Mouse (Mus musculus): ENCODE measurements around the gene Snph.

The Snph gene

DNA sequence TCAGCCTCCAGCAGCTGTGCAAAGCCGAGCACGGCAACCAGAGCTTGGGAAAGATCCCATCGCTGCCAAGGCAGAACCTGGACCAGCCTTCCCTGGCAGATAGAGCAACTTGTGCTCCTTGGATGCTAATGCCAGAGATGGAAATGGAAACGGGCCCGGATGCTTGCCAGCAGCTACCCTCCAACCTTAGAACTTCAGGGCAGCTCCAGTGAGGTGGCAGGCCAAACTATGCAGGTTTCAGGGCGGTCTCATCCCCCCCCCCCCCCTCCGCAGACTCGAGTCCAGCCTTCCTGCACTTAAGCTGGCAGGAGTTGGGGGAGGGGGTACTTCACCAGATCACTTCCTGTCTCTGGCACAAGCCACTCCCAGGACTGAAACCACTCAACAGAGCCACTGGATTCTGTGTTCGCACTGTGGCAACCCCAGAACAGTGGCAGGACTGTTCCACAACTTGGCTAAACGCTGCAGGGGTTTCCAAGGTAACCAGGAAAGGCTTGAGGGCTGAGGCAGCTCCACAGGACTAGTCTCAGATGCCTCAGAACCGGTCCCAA is 26.9 kb downstream of the Snph start:
- no peak for ATAC-seq (ENCODE audit: insufficient number of reproducible peaks, low FRiP score, low TSS enrichment)

DNA sequence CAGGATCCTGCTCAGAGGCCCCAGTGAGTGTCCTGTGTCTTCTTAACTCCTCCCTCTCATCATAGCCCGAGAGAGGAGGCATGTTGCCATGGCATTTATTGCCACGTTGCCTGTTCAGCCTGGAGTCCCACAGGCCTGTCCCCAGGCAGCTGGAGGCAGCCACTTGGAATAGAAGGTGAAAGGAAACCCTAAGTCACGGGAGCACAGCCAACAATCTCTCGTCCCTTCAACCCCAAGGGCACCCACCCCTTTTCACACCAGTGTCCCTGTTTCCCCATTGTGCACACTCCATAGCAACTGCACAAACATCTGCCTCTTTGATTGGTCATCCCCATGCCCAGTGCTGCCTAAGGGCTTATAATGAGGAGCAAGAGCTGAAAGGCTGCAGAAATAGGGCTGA is 28.8 kb downstream of the Snph start:
- ATAC-seq (ENCODE audit: insufficient number of reproducible peaks, low FRiP score, low TSS enrichment) = no peak

DNA sequence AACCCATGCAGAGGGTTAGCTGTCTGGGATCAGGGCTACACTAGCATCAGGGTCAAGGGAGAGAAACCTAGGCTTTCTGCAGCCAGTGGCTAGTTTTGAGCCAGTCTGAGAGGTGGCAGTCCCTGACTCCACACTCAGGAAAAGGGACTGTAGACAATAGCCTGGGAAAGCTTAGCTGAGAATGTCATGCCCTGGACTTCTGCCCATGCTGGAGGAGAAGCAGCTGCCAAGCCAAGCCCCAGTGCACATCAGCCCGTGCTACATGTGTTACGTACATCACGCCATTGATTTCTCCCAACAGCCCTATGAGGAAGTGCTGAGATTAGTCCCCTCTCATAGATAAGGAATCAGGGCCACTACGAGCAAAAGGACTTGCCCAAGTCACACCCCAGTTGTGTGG is 30.3 kb downstream of the Snph start:
- ATAC-seq (ENCODE audit: insufficient number of reproducible peaks, low FRiP score, low TSS enrichment) = no peak

DNA sequence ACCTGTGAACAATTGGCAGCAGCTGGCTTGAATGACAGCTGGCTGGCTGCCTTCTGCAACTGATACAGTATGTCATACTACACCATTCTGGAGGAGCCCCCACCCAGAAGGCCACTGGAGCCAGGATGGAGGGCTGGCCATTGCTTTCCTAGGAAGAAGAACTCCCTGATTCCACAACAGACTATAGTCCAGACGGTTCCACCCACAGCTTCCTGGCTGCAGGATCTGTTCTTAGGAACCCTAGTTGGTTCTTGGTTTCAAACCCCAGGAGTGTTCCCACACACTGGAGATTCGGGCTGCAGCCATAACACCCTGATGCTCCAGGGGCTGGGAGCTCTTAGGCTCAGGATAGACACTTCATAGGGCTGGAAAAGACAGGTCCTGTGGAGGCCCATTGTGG is 34.3 kb downstream of the Snph start:
- ATAC-seq (ENCODE audit: insufficient number of reproducible peaks, low FRiP score, low TSS enrichment) = no peak

DNA sequence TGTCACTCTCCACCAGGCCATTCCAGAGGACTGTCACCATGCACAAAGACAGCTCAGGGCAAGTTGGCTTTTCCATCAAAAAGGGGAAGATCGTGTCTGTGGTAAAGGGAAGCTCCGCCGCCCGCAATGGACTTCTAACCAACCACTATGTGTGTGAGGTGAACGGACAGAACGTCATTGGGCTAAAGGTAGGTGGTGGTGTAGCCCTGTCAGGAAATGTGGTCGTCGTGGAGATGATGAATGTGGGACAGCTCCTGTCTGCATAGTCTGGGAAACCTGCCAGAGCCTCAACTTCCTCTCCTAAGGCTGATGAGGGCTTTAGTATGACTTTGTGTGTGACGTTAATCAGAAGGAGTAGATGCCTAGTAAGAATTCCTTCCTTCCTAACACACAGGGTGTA is 45.1 kb downstream of the Snph start:
- no peak for ATAC-seq (ENCODE audit: insufficient number of reproducible peaks, low FRiP score, low TSS enrichment)

DNA sequence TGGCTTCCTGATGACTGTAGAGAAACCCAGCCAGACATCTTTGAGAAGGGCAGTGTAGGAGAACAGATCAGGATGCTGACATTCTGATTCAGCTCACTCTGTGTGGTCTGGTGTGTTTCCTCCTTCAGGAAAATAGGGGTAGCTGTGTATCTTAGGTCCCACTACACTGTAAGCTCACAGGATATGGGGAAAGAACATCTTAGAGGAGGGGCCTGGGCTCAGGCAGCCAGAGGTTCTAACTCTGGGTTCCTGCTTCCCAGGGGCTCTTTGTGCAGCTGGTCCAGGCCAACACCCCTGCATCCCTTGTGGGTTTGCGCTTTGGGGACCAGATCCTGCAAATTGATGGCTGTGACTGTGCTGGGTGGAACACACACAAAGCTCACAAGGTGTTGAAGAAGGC is 45.6 kb downstream of the Snph start:
- ATAC-seq (ENCODE audit: insufficient number of reproducible peaks, low FRiP score, low TSS enrichment) = no peak

DNA sequence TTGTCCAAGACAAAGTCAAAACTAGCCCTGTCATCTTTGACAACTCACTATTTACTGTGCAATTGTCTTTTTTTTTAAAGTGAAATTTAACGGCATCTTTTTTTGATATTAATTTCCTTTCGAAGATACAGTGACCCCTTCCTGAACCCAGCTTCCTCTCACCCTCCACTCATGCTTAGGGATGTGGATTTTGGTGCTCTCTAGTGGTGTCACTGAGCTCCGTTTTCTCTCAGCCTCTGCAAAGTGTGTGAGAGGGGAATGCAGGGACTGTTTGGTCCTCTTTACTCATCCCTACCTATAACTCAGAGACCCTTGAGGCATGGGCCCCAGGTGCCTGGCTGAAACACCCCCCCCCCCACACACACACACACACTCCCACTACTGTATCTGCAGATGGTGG is 46.5 kb downstream of the Snph start:
- ATAC-seq (ENCODE audit: insufficient number of reproducible peaks, low FRiP score, low TSS enrichment) = no peak

DNA sequence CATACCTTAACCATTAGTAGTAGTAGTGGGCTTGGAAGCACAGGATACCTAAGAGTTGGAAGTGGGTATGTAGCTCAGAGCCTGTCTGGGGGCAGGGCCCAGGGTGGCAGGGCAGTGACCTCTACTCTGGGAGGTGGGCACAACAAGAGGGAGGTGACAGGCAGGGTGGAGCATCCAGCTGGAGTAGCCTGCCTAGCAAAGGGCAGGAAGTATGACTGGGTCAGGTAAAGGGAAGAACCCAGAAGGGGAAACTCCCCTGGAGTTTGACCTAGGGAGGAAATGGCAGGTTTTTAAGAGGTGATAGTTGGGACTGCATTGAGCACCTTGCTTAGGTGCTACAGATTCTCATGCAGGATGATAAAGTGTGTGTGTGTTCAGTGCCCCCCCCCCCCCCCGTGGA is 51.4 kb downstream of the Snph start:
- ATAC-seq (ENCODE audit: insufficient number of reproducible peaks, low FRiP score, low TSS enrichment) = no peak

DNA sequence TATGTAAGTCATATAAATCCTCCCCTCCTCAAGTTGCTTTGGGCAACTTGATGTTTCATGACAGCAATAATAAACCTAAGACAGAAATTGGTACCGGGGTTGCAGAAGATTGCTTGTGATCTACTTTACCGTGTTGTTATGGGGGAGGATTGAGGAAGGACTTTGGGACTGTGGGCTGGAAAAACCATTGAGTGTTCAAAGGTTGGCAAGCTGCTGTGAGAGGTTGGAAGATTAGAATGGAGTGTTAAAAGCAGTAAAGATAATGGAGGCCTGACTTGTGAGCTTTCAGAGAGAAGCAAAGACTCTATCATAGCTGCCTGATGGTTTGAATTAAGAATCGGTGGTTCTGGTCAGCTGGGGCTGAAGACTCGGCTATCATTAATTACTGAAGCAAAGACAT is 53.2 kb downstream of the Snph start:
- no peak for ATAC-seq (ENCODE audit: insufficient number of reproducible peaks, low FRiP score, low TSS enrichment)

DNA sequence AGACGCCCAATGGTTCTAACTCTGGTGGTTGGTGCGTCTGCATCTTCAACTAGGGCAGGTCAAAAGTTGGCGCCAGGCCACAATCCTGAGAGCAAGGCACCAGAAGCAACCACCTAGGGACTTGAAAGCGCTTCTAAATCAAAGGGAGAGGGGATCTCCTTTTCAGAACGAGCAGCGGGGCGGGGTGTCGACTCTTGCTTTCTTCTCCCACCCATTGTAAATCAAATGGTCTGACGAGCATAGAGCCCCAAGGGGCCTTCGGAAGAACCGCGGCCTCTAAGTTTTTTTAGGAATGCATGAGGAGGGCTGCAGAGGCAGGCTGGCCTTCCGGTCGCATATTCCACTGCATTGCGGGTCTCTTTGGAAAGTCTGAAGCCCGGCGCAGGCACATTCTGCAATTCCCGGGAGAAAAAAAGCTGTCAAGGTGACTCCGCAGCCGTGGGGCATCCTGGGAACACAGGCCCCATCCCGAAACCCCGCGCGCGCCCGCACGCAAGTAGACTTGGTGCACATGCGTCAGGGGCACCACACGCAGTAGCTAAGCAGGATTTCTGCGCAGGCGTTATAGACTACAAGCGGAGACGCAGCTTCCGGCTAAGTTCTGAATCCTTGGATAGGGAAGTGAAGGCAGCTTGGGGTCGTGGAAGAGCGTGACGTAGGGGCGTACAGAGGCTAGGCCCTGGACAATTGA is 56.5 kb downstream of the Snph start:
- peak; percentile 97 for ATAC-seq (ENCODE audit: insufficient number of reproducible peaks, low FRiP score, low TSS enrichment)

DNA sequence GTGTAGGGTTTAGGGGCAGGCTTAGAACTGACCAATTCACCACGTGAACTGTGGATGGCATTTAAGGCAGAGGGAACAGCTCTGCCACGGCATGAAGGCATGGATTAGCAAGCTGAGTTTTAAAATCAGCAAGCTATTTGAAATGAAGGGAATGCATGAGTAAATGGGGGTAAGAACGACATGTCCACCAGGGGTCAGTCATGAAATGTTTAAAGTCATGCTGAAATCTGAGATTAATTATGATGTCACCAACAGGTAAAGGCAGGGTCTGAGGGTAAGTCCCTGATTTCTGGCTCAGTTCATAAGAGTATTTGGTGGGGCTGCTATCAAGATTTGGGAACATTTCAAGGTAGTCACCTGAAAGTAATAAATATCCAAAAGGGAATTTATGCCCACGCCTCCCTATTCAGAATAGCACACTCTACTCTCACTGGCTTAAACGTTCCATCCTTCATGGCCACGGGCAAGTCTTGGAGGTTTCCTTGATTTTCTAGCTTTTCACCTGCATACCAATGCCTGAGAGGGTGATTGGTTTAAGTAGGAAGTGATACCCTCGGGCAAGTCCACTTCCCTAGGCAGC is 57.2 kb downstream of the Snph start:
- ATAC-seq (ENCODE audit: insufficient number of reproducible peaks, low FRiP score, low TSS enrichment) = 0 out of 2 replicates have a peak, but pooled peaks have one; percentile 6

DNA sequence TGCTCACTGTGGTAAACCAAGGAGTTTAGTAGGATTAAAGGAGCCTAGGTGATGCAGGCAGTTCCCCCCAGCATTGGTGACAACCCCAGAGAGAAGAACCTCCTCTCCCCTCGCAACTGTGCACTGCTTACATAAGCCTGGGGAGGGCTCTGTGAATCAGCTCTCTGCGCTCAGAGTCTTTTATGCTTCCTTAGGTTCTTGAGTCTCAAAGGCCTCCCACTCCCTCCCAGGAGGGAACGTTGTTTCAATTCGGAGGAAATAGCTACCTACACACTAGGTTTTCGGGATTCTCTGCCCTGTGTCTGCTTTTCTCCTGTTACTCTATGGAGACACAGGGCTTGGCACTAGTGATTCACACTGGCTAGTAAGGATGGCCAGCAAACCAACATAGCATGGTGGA is 57.8 kb downstream of the Snph start:
- no peak for ATAC-seq (ENCODE audit: insufficient number of reproducible peaks, low FRiP score, low TSS enrichment)

DNA sequence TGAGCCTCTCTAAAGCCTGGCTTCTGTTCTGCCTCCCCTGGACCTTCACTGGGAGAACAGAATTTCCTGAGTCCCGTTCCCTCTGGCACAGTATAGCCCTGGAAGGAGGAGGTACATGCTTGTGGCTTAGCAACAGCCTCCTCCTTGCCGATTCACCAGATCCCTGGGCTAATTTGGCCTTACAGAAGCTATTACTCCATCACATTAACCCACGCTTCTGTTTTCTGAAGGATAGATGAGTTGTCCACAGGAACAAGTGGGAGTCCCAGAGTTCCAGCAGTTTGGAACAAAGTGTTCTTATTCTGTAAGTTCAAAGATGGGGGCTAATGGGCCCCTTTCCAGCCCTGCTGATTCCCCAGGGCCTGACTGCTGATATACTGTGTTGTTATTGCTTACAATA is 58.7 kb downstream of the Snph start:
- no peak for ATAC-seq (ENCODE audit: insufficient number of reproducible peaks, low FRiP score, low TSS enrichment)

DNA sequence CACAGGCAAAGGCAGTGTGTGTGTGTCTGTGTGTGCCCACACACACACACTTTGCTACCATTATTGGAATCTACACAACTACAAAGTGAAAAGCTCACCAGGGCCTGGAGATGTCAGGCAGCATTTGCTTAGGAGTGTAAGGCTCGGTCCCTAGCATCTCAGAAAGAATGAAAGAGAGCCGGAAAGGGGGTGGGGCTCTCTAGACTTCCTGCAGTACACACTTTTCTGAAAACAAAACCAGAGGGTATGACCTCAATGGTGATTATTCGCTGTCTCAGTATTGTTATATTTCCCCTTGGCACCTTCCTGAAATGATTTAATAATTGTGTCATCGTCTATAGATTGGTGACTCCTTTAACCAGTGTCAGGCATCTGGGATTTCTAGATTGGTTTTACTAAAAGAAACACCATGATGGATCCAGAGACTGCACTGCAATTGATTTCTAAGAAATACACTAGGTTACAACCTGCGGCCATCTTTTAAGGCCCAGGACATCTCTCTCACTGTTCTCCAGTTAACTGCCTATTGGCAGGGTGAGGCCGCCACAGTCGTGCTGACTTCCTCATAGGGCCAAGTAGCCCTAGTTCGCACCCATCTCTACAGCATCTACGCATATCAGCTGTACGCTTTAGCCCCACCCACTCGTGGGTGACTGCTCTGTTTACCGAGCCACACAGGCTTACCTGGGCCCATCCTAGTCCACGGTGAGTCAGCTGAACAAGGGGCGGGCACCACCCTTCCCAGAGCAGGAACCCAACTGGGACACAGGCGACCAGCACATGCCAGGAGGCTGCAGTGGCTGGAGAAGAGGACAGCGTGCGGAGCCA is 60.3 kb downstream of the Snph start, which contains the start of gene Sdcbp2:
Sdcbp2 (plus strand) TSS at position 750 of the 828 bp plus-strand sequence.
- ATAC-seq (ENCODE audit: insufficient number of reproducible peaks, low FRiP score, low TSS enrichment) = no peak

DNA sequence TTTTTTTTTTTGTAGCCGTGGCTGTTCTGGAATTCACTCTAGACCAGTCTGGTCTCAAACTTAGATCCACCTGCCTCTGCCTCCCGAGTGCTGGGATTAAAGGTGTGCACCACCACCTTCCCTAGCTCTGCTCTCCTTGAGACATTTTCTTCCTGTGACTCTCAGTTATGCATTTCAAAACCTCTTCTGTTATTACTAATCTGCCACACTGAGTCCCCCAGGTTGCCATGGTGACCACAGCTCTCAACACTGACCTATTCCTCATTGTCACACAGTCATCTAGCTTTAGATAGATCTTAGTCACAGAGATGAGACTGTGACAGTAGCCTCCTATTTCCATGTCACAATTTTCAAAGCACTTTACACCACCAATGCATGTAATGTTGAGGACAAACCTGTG is 62.9 kb downstream of the Snph start:
- no peak for ATAC-seq (ENCODE audit: insufficient number of reproducible peaks, low FRiP score, low TSS enrichment)

DNA sequence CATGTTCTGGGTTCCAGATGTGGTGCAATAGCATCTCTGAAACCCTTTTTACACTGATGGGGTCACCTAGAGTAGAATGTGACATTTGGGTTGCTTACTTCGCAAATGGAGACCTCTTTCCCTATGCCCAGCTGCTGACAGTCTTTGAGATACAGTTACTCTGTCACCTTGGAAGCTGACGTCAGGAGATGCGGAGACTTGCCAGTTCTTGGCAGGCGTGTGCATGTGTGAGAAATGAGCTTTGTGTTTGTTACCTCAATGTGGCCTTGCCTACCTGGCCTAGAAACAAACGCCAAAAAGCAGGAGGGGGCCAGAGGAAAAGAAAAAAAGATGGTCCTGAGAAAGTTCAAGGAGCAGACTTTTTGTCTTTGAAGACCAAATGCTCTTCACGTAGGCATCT is 65.5 kb downstream of the Snph start:
- ATAC-seq (ENCODE audit: insufficient number of reproducible peaks, low FRiP score, low TSS enrichment) = no peak

DNA sequence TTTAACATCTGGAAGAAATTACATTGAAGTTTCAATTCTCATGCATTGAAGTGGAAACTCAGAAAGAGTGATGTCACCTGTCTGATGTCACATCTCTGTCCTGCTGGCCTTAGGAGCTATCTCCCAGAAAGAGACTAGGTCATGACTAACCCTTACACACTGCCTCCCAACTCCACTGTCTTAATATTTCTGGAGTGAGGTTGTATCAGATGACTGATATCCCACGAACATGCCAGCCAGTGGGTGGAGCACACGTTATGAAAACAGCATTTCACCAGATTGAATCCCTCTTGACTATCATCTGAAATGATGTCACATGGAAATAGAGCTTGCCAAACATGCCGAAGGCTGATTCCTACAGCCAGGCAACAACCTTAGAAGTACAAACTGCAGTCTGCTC is 67.4 kb downstream of the Snph start:
- no peak for ATAC-seq (ENCODE audit: insufficient number of reproducible peaks, low FRiP score, low TSS enrichment)

DNA sequence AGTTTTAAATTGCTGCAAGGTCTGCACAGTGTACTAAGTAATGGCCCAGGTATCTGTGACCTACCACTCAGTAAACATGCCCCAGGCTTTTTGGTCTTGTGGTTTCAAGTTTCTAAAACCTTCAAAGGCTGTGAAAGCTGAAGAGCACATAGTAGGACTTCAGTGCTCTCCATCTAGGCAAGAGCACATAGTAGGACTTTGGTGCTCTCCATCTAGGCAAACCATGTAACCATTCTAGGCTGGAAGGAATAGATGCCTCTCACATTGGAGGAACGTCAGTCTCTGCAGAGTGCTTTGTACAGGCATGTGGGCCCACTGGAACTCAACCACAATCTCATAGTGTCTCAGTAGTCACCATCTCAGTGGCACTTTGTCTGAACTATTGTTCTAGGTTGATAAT is 68.4 kb downstream of the Snph start:
- ATAC-seq (ENCODE audit: insufficient number of reproducible peaks, low FRiP score, low TSS enrichment) = no peak

DNA sequence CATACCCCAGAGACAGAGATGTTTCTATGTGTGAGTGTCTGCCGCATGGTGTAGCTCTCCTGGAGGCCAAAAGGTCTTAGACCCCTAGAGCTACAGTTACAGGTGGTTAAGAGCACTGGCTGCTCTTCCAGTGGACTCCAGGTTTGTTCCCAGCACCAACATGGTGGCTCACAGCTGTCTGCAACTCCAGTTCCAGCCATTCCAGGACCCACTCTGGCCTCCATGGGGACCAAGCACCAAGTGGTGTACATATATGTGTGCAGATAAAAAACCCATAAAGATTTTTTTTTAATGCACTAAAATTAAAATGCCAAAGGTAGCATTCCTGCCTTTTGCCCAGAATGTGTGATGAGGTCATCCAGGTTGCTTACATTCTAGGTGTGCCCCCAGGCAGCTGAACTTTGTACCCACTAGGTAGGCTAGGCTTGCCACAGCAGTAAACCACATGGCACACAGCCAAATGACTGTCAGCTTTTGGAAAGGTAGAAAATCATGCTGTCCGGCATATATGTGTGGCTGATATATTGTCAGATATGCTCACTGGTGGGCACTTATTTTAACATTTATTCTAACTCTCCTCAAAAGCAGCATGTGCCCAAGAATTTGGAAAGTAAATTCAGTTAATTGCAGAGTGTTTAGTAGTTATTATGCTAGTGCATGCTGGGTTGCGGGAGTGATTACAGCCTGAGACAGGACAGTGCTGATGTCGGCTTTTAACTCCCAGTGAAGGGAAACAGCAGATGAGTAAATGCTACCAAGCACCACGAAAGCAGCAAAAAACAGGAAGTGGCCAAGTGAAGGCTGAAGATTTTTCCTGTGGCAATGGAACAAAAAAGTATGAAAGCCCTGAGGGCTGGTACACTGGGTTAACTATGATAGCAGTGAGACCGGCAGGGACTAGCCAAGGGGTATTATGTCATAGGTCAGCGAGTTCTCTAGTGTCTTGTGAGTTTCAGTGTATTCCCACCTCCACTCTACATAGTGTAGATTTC is 69.2 kb downstream of the Snph start:
- no peak for ATAC-seq (ENCODE audit: insufficient number of reproducible peaks, low FRiP score, low TSS enrichment)

DNA sequence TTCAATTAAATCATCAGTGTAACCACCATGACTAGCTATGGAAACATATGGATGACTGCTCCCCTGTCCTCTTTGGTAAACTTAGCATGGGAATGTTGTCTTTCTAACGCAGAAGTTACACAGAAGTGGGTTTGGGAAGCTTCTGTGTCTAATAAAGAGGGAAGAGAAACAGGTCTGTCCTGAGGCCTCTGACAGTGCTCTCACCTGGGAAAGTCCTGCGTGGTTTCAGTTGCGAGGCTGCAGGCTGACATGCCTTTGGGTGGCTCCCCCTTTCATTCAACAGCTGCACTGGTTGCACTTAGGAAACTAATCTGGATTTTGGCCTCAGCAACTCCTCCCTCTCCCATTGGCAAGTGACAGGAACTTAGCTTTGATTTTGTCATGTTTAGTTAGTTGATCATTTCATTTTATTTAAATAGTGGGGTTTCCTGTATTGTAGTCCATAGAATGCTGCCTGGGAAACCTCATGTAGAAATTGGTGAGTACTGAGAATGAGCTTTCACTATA is 82.7 kb downstream of the Snph start:
- no peak for ATAC-seq (ENCODE audit: insufficient number of reproducible peaks, low FRiP score, low TSS enrichment)
